Mouse (Mus musculus): ENCODE measurements at regions not wholly inside any gene's neighbourhood (a gene's known extent, or its start where the extent isn't known, plus 50 kb on each side); places are given as distances from the start of the nearest gene placed in this dataset.

- intact Hi-C loops (cut with DNase I; ENCODE audit: low total_unique reads), result no loop called here
- DNase-seq, result peak; percentile 10
Observed at GRCm38 (mm10) chr19:48090393-48090792, 115.4 kb upstream of the Sorcs3 start.

DNA sequence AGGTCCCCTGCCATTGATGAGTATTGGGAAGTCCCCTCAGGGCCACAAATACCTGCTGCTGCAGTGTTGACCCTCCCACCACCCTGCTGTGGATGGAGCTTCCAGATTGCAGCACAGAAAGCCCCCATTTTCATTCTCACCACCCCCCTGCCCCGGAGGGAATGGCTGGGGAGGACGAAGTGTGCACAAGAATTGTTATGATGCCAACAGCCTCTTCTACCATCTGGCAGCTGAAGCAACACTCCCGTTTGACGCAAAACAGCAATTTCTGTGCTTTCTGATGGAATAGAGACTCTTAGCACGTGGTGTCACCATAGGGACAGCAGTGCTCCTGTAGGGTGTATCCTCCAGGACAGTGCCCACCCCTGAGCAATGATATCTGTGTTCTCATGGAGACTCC, 108.5 kb upstream of the Sorcs3 start:
- no peak for DNase-seq
- intact Hi-C loops (cut with DNase I; ENCODE audit: low total_unique reads), result no loop called here

DNA sequence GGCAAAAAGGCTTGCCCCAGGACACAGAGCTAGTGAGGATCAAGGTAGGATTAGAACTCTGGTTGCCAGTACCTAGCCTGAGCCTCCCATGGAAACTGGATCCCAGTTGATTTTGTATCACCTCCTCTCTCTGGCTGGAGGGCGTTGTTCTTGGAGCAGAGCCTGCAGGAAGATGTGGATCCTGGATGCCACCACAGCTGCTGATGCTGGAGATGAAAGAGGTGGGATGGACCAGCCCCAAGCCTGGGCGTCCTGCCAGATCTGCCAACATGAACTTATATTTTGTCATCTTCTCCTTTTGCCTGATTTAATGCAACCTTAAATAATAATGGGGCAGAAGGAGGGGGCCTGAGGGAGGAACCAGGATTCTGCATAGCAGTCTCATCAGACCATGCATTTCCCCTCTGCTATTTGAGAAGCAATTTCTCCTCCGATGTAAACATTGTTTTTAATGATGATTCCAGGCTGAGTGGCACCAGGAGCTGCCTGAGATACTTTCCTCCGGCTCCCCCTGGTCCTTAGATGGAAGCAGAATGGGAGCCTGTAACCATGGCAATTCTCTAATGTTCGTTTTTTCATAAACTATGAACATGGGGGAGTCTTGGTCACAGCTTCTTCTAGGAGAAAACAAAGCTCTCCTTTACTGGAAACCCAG, 107.8 kb upstream of the Sorcs3 start:
- DNase-seq, result no peak
- intact Hi-C loops (cut with DNase I; ENCODE audit: low total_unique reads), result no loop called here

DNA sequence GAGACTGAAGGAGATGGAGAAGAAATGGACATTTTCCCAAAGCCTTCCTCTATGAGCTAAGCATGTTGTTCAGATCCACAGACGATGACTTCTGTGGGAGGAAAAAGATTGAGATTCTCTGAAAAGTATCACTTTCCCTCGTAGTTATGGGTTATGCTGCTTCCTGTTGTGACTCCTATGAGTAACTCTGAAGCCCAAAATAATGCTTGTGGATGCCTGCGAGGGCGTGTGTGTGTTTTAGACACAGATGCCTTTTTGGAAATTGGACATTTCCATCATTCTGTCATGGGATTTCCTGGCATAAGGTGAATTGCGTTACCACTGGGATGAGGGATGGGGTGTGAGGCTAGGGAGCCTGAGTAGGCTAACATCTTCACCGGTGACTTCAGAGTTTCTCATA, 104.8 kb upstream of the Sorcs3 start:
- intact Hi-C loops (cut with DNase I; ENCODE audit: low total_unique reads), result no loop called here

GRCm38 (mm10) chr19:48115155-48115554, 90.7 kb upstream of the Sorcs3 start:
- no peak for DNase-seq
- intact Hi-C loops (cut with DNase I; ENCODE audit: low total_unique reads), result no loop called here

More for the DNA sequence above, 104.8 kb upstream of the Sorcs3 start:
- no peak for DNase-seq

- DNase-seq, result no peak
- intact Hi-C loops (cut with DNase I; ENCODE audit: low total_unique reads), result no loop called here
Observed at GRCm38 (mm10) chr19:48115728-48116127, 90.1 kb upstream of the Sorcs3 start.

DNA sequence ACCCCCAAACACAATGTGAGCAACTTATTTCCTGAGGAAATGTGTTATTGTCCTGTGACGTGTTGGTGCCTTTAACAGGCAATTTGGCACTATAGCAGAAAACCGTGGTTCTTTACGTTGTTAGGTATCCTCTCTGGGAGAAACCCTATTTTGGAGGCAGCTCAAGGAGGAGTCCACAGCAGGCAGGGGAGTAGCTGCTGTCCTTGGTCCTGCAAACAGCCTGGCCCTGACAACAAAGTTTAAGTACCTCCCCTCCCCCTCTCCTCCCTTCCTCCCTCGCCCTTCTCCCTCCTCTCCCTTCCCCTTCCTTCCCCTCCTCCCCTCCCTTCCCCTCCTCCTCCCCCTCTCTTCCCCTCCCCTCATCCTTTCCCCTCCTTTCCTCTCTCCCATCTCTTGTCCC, 89.1 kb upstream of the Sorcs3 start:
- DNase-seq, result no peak
- intact Hi-C loops (cut with DNase I; ENCODE audit: low total_unique reads), result no loop called here

DNA sequence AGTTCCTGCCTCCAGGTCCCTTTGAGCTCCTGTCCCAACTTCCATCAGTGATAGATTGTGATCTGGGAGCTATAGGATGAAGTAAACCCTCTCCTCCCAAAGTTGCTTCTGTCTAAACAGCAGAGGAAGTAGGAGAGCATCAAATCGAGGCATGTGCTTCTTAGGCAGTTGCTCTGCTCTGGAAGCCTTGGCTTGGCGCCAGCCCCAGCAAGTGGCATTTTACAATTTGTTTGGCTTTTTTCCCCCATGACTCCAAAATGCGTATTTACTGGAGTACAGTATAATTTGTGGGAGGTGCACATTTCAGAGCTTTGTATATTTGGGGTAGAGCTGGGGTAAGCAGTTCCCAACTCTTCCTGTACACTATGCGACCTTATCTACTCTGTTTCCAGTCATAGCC, 88.2 kb upstream of the Sorcs3 start:
- intact Hi-C loops (cut with DNase I; ENCODE audit: low total_unique reads), result no loop called here
- no peak for DNase-seq

DNA sequence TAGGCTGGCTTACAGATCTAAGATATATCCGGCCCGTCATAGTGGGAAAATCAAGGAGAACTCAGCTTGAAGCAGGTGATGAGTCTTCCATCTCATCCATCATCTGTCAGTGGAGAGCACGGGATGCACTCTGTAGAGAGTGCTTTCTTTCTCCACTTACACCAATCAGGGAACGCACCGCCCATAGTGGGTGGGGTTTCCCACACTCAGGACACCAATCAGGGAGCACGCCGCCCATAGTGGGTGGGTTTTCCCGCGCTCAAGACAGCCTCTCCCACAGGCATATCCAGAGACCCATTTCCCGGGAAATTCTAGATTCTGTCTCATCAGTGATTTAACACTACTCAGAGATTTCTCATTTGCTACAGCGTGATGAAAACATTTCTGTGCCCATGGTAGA, 83.5 kb upstream of the Sorcs3 start:
- no peak for DNase-seq

GRCm38 (mm10) chr19:48123777-48124176, 82.0 kb upstream of the Sorcs3 start:
- no peak for DNase-seq
- intact Hi-C loops (cut with DNase I; ENCODE audit: low total_unique reads), result no loop called here

More for the DNA sequence above, 83.5 kb upstream of the Sorcs3 start:
- intact Hi-C loops (cut with DNase I; ENCODE audit: low total_unique reads), result no loop called here

DNA sequence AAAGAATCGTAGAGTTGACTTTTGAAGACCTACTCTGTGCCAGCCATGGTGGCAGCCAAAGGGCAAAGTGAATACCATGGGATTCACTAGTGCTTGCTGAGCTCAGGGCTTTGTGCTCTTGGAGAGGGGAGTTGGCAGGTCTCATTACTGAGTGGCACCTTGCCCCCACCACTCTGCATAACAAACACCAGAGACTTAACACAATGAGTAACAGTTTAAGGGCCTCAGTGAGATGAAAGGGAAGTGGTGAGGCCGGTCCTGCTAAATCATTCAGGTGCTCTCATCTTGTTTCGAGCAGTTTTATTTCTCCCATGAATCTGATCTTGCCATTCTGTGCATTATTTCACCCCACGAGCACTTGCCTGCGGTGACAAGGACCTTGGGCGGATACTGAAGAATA, 80.1 kb upstream of the Sorcs3 start:
- intact Hi-C loops (cut with DNase I; ENCODE audit: low total_unique reads), result no loop called here
- DNase-seq, result no peak

DNA sequence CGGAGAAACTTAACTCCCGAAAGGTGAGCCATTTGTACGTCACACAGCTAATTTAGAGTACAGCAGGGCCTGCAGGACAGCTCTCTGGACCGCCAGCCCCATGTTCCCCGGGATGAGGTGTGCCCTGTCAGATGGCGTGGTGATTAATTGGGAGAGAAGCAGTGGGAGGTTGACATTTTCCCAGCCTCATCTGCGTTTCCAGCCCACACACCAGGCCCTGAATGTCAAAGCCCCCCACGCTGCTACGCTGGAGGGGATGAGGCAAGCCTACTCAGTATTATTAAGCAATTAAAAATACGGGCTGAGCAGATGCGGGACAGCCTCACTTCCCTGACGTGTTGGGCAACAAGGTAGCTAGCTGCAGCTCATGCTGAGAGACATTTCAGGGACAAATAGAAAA, 77.7 kb upstream of the Sorcs3 start:
- DNase-seq, result no peak
- intact Hi-C loops (cut with DNase I; ENCODE audit: low total_unique reads), result no loop called here

DNA sequence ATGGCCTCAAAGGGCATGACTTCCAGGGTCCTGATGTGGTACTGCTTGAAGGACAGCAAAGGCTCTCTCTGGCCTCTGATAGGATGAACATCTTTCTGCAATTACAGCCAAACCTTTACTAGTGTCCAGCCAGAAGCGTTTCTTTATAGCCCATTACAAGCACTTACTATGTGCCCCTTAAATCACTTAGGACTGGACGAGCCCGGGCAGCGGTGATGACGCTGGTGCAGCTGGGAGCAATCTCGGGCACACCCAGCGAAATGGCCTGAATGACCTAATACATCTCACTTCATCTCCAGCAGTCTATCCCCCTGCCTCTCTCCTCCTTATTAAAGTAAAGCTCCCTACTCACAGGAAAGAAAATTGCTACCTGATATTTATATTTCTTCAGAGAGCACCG, 69.6 kb upstream of the Sorcs3 start:
- intact Hi-C loops (cut with DNase I; ENCODE audit: low total_unique reads), result no loop called here
- no peak for DNase-seq

DNA sequence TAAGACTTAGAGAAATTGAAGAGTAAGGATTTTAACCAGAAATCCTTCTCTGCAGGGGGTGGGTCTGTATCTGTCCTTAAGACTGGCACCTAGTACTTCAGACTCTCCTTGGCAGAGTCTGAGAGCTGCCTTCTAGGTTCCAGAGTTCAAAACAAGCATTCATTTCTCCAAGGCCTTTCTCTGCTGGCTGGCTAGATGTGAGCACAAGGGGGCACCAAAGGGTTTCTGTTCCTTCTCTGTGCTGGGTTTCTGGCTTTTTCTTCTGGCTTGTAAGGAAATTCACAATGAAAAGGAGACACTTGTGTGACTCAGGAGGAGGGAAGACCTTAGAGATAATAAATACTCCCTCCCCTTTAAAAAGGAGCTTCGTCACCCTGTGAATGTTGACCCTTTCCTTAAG, 61.7 kb upstream of the Sorcs3 start:
- DNase-seq, result no peak
- intact Hi-C loops (cut with DNase I; ENCODE audit: low total_unique reads), result no loop called here
